Mouse (Mus musculus) liver, embryonic 13.5 days (tissue): ENCODE data around the gene A1cf. TPM values are rescaled to one million over a fixed set of nuclear protein-coding genes. Genes with fewer than 3 reads are reported as not detected.

Experiments
- polyA plus RNA-seq: library from polyadenylated mRNA; unstranded; fragments of >200 nt; fragmentation: Nextera tagmentation; extraction: Ambion mirVana; gene quantifications from 2 replicates; pipeline ENCODE4 v1.2.1, GENCODE M21; 2015

The A1cf gene
- polyA plus RNA-seq, 1 experiment from 2014 or later = 5.8 TPM

Other genes starting within 250 kb of the A1cf start
- gene Prkg1, start 103.7 kb upstream of the A1cf start, polyA plus RNA-seq = 0.83 and 0.92 TPM in 2 replicates
- gene Asah2, start 239.4 kb downstream of the A1cf start, polyA plus RNA-seq = 0.23 and 0.52 TPM in 2 replicates